Mouse (Mus musculus): ENCODE measurements around the gene Tns3. TPM values are rescaled to one million over a fixed set of nuclear protein-coding genes. Genes with fewer than 3 reads are reported as not detected.

Tns3 gene
- total and polyA plus RNA-seq, 2 experiments, result 12.8 to 15.3 TPM

DNA sequence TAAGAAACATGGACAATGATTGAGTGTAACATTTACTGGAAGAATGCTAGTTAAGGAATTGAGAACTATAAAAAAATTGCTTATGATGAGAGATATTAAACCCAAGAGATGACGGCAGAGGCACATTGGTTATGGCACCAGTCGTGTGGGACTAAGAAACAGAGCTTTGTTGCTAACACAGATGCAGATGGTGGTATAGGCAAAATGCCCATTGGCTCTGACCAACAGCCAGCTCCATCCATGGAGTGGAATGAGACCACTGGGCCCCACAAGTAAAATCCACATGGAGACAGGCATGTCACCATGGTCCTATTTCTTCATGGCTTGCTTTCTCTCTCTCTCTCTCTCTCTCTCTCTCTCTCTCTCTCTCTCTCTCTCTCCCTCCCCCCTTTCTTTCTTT lies 223.6 kb downstream of the Tns3 start:
- H3K36me3 ChIP-seq (ENCODE audit: control insufficient read depth, insufficient read depth, low read length), result peaks cover 45% of the 10 kb centered on the region
- no peaks in the 10 kb centered on the region for H3K27me3 ChIP-seq (ENCODE audit: control insufficient read depth, insufficient read depth, low read length)
- WGBS, result 94% methylated on average over 2 of the region's 2 CpGs
- no peaks in the 10 kb centered on the region; the same call in 1 of the 2 replicates for H3K4me1 ChIP-seq (ENCODE audit: control insufficient read depth, insufficient read depth, low read length)
- DNase-seq (ENCODE audit: extremely low read depth, low read depth, low spot score), result no peak
- H3K9ac ChIP-seq (ENCODE audit: low read depth, low read length), result no peak overlapping the region
- H3K4me3 ChIP-seq (ENCODE audit: insufficient read depth, low read depth, low read length), result no peak overlapping the region
- H3K79me2 ChIP-seq (ENCODE audit: control insufficient read depth, insufficient read depth, low read length), result no peaks in the 10 kb centered on the region
- H3K27ac ChIP-seq (replicated peaks; ENCODE audit: insufficient read depth, low read depth, low read length), result no peak overlapping the region
- TF ChIP-seq CTCF (IDR thresholded peaks at IDR 0.05; ENCODE audit: low read depth, low read length) (no peak), POLR2A (IDR thresholded peaks at IDR 0.05; ENCODE audit: extremely low read depth, insufficient read depth, low read length) (no peak)

DNA sequence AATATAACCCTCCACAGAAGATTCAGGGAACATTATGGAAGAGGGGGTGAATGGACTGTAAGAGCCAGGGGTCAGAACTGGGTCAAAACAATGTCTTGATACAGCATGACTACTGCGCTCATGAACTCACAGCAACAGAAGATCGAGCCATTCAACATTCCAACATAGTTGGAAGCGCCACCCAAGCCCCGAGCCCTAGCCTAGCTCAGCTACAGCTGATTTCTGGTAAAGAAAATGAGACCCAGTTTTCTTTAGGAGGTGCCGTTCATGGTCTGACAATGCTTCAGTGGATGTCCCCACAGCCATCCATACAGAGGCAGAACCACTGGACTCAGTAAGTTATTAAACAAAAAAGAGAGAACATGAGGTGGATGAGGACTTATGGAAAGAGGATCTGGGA lies 224.1 kb downstream of the Tns3 start:
- Histone ChIP-seq H3K27ac (replicated peaks; ENCODE audit: insufficient read depth, low read depth, low read length) (no peak overlapping the region), H3K36me3 (ENCODE audit: control insufficient read depth, insufficient read depth, low read length) (peaks cover 45% of the 10 kb centered on the region), H3K4me3 (ENCODE audit: insufficient read depth, low read depth, low read length) (no peak overlapping the region), H3K79me2 (ENCODE audit: control insufficient read depth, insufficient read depth, low read length) (no peaks in the 10 kb centered on the region), H3K27me3 (ENCODE audit: control insufficient read depth, insufficient read depth, low read length) (no peaks in the 10 kb centered on the region), H3K9ac (ENCODE audit: low read depth, low read length) (no peak overlapping the region), H3K4me1 (ENCODE audit: control insufficient read depth, insufficient read depth, low read length) (no peaks in the 10 kb centered on the region; the same call in 1 of the 2 replicates)
- WGBS, result 93% methylated on average over 5 of the region's 5 CpGs
- no peak for DNase-seq (ENCODE audit: extremely low read depth, low read depth, low spot score)
- TF ChIP-seq POLR2A (IDR thresholded peaks at IDR 0.05; ENCODE audit: extremely low read depth, insufficient read depth, low read length) (no peak), CTCF (IDR thresholded peaks at IDR 0.05; ENCODE audit: low read depth, low read length) (no peak)

DNA sequence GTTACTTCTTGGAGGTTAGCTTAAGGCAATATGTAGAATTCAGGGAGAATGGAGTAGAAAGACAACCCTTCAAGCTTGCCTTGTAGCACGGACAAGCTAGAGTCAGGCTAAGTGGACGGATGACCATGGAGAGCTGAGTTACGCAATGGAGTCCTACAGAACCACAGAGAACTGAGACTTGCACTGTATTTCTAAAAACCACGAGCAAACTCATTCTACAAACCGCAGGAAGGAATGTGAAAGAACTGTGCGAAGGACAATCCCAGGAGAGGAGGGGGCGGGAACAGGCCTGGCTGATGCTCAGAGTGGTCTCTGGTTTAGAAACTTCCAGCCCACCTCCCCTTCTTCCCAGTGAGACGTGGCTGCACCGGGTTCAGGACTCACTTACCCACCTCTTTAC lies 225.3 kb downstream of the Tns3 start:
- DNase-seq (ENCODE audit: extremely low read depth, low read depth, low spot score), result no peak
- H3K36me3 ChIP-seq (ENCODE audit: control insufficient read depth, insufficient read depth, low read length), result peaks cover 39% of the 10 kb centered on the region
- H3K27ac ChIP-seq (replicated peaks; ENCODE audit: insufficient read depth, low read depth, low read length), result no peak overlapping the region
- TF ChIP-seq POLR2A (IDR thresholded peaks at IDR 0.05; ENCODE audit: extremely low read depth, insufficient read depth, low read length), result no peak
- no peak for TF ChIP-seq CTCF (IDR thresholded peaks at IDR 0.05; ENCODE audit: low read depth, low read length)
- H3K27me3 ChIP-seq (ENCODE audit: control insufficient read depth, insufficient read depth, low read length), result no peaks in the 10 kb centered on the region
- H3K4me3 ChIP-seq (ENCODE audit: insufficient read depth, low read depth, low read length), result no peak overlapping the region
- H3K9ac ChIP-seq (ENCODE audit: low read depth, low read length), result no peak overlapping the region
- no peaks in the 10 kb centered on the region; the same call in 1 of the 2 replicates for H3K4me1 ChIP-seq (ENCODE audit: control insufficient read depth, insufficient read depth, low read length)
- 87% methylated on average over 9 of the region's 9 CpGs for WGBS
- H3K79me2 ChIP-seq (ENCODE audit: control insufficient read depth, insufficient read depth, low read length), result no peaks in the 10 kb centered on the region

DNA sequence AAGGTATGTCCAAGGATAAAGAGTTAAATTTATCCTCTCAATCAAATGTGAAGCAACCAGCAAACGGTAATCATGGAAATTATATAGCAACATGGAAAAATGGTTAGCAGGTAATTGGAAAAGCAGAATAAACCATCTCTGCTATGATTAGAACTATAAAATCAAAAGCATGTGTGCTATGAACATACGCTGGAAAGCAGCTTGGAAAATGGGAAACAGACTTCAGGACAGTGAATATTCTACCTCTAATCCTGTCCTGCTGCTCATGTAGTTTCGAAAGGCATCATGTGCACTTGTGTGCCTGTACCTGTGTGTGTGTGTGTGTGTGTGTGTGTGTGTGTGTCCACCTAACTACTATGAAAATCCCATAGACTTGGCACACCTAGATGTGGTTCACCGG lies 226.1 kb downstream of the Tns3 start:
- no peaks in the 10 kb centered on the region for H3K27me3 ChIP-seq (ENCODE audit: control insufficient read depth, insufficient read depth, low read length)
- H3K4me3 ChIP-seq (ENCODE audit: insufficient read depth, low read depth, low read length), result no peak overlapping the region
- no peak overlapping the region for H3K9ac ChIP-seq (ENCODE audit: low read depth, low read length)
- DNase-seq (ENCODE audit: extremely low read depth, low read depth, low spot score), result no peak
- H3K4me1 ChIP-seq (ENCODE audit: control insufficient read depth, insufficient read depth, low read length), result no peaks in the 10 kb centered on the region; the same call in 1 of the 2 replicates
- no peaks in the 10 kb centered on the region for H3K79me2 ChIP-seq (ENCODE audit: control insufficient read depth, insufficient read depth, low read length)
- TF ChIP-seq POLR2A (IDR thresholded peaks at IDR 0.05; ENCODE audit: extremely low read depth, insufficient read depth, low read length) (no peak), CTCF (IDR thresholded peaks at IDR 0.05; ENCODE audit: low read depth, low read length) (no peak)
- WGBS, result 97% methylated on average over 4 of the region's 4 CpGs
- no peak overlapping the region for H3K27ac ChIP-seq (replicated peaks; ENCODE audit: insufficient read depth, low read depth, low read length)
- H3K36me3 ChIP-seq (ENCODE audit: control insufficient read depth, insufficient read depth, low read length), result peaks cover 37% of the 10 kb centered on the region

DNA sequence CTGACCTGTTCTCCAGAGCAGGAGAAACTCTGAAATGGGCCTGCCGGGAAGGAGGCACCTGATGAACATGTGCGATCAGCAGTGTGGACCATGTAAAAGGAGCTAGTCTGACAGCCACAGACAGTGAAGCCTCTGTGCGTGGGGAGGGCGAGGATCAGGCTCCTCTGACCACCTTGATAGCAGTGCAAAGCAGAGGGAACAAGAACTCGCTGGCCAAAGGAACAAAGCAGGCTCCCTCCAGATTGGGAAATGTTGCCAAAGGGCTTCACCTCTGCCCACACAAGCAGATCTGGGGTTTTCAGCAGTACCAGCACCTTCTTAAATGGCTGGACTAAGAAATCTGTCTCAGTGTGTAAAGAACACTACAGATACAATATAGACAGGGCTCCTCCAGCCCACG lies 229.2 kb downstream of the Tns3 start:
- no peak overlapping the region for H3K27ac ChIP-seq (replicated peaks; ENCODE audit: insufficient read depth, low read depth, low read length)
- H3K4me1 ChIP-seq (ENCODE audit: control insufficient read depth, insufficient read depth, low read length), result no peaks in the 10 kb centered on the region
- H3K36me3 ChIP-seq (ENCODE audit: control insufficient read depth, insufficient read depth, low read length), result peaks cover 31% of the 10 kb centered on the region
- no peak overlapping the region for H3K9ac ChIP-seq (ENCODE audit: low read depth, low read length)
- DNase-seq (ENCODE audit: extremely low read depth, low read depth, low spot score), result no peak
- 96% methylated on average over 6 of the region's 6 CpGs for WGBS
- no peak overlapping the region for H3K4me3 ChIP-seq (ENCODE audit: insufficient read depth, low read depth, low read length)
- TF ChIP-seq POLR2A (IDR thresholded peaks at IDR 0.05; ENCODE audit: extremely low read depth, insufficient read depth, low read length) (no peak), CTCF (IDR thresholded peaks at IDR 0.05; ENCODE audit: low read depth, low read length) (no peak)
- H3K27me3 ChIP-seq (ENCODE audit: control insufficient read depth, insufficient read depth, low read length), result no peaks in the 10 kb centered on the region
- H3K79me2 ChIP-seq (ENCODE audit: control insufficient read depth, insufficient read depth, low read length), result no peaks in the 10 kb centered on the region

DNA sequence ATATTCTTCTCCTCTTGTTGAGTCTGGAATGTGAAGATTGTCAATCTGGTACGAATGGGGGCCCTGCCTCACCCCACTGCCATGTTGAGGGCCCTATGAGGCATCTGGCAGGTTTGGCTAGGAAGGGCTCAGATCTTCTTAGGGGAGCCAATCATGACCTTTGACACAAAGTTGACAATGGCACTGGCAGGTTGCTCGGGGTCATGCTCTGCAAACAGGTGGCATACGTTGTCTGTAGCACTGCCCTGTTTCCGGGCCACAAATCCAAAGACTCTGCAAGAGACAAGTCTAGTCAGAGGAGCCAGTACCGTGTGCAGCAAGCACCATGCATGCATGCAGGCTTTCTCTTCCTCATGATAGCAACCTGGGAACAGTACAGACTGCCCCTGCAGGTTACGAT lies 230.0 kb downstream of the Tns3 start:
- Histone ChIP-seq H3K4me3 (ENCODE audit: insufficient read depth, low read depth, low read length) (no peak overlapping the region), H3K27me3 (ENCODE audit: control insufficient read depth, insufficient read depth, low read length) (no peaks in the 10 kb centered on the region), H3K4me1 (ENCODE audit: control insufficient read depth, insufficient read depth, low read length) (no peaks in the 10 kb centered on the region), H3K27ac (replicated peaks; ENCODE audit: insufficient read depth, low read depth, low read length) (no peak overlapping the region), H3K36me3 (ENCODE audit: control insufficient read depth, insufficient read depth, low read length) (peaks cover 31% of the 10 kb centered on the region), H3K79me2 (ENCODE audit: control insufficient read depth, insufficient read depth, low read length) (no peaks in the 10 kb centered on the region), H3K9ac (ENCODE audit: low read depth, low read length) (no peak overlapping the region)
- WGBS, result 56% methylated on average over 6 of the region's 6 CpGs
- no peak for DNase-seq (ENCODE audit: extremely low read depth, low read depth, low spot score)
- TF ChIP-seq CTCF (IDR thresholded peaks at IDR 0.05; ENCODE audit: low read depth, low read length) (no peak), POLR2A (IDR thresholded peaks at IDR 0.05; ENCODE audit: extremely low read depth, insufficient read depth, low read length) (no peak)
